Mouse (Mus musculus) macrophage (primary cell): ENCODE results near the gene Lrmp. TPM values are rescaled to one million over a fixed set of nuclear protein-coding genes. Genes with fewer than 3 reads are reported as not detected.

Experiments
- H3K27ac ChIP-seq: fragments of 350-480 bp; formaldehyde crosslinking; 2 replicates; pipeline ENCODE4 v1.9.0; 2021
- H3K36me3 ChIP-seq: fragments of 350-480 bp; formaldehyde crosslinking; 2 replicates; pipeline ENCODE4 v1.9.0; 2021; ENCODE audit errors: inconsistent target
- H3K4me3 ChIP-seq: fragments of 350-480 bp; formaldehyde crosslinking; 2 replicates; pipeline ENCODE4 v1.9.0; 2021; ENCODE audit errors: inconsistent target
- H3K79me2 ChIP-seq: fragments of 350-480 bp; formaldehyde crosslinking; 2 replicates; pipeline ENCODE4 v1.9.0; 2021; ENCODE audit errors: inconsistent target
- WGBS: methylation state at CpG from one replicate; pipeline ENCODE4 v1.1.7; 2026; ENCODE audit warnings: inconsistent platforms; ENCODE audit not compliant: missing documents; 5-methylcytosine and 5-hydroxymethylcytosine counted together
- polyA plus RNA-seq: library from polyadenylated mRNA; stranded (reverse); fragments of 250-400 nt; gene quantifications from 3 replicates; pipeline ENCODE4 v1.2.4, GENCODE M21; 2018; ENCODE audit warnings: inconsistent platforms

The Lrmp gene
- polyA plus RNA-seq, 1 experiment from 2014 or later = 61.8 TPM

- H3K27ac ChIP-seq = no peak overlapping the region
- WGBS = 95% methylated on average over 6 of the region's 6 CpGs
- no peak overlapping the region for H3K4me3 ChIP-seq
- peaks cover 9% of the 10 kb centered on the region for H3K36me3 ChIP-seq
- H3K79me2 ChIP-seq = peaks cover 6% of the 10 kb centered on the region; the same call in 1 of the 2 replicates
Measured at GRCm38 (mm10) chr6:145224246-145224645, 108.8 kb downstream of the Lrmp start.

Other genes with a start within 250 kb of the Lrmp start
- gene Bcat1, start 39.5 kb upstream of the Lrmp start, polyA plus RNA-seq = not detected in 3 replicates
- 0.05 to 0.06 TPM in 2 of 3 replicates, not detected in the other for gene Casc1, start 95.4 kb downstream of the Lrmp start, polyA plus RNA-seq
- gene Etfrf1, start 95.5 kb downstream of the Lrmp start, polyA plus RNA-seq = 25.8 to 35.8 TPM (median 27.5 TPM) in 3 replicates
- 23.9 to 41.6 TPM (median 40.7 TPM) in 3 replicates for gene Kras, start 134.6 kb downstream of the Lrmp start, polyA plus RNA-seq